Mouse (Mus musculus) thymus, adult 2 months (tissue): ENCODE data around the gene Wfdc15b. TPM values are rescaled to one million over a fixed set of nuclear protein-coding genes. Genes with fewer than 3 reads are reported as not detected.

Source experiments
- DNase-seq: peaks from one replicate; pipeline ENCODE4 v3.0.0; 2021
- H3K27ac ChIP-seq: fragments of 200-500 bp; 2 replicates; pipeline ENCODE4 v1.5.1; 2012; ENCODE audit warnings: low read length, control low read depth; ENCODE audit not compliant: control insufficient read depth, insufficient read depth
- H3K27me3 ChIP-seq: fragments of 200-500 bp; 2 replicates; pipeline ENCODE4 v1.6.1; 2012; ENCODE audit warnings: mild to moderate bottlenecking, low read length, moderate library complexity, mixed read lengths; ENCODE audit not compliant: control insufficient read depth, insufficient read depth
- H3K36me3 ChIP-seq: fragments of 200-500 bp; 2 replicates; pipeline ENCODE4 v1.6.1; 2012; ENCODE audit warnings: mild to moderate bottlenecking, low read length, moderate library complexity; ENCODE audit not compliant: control insufficient read depth, insufficient read depth
- H3K4me1 ChIP-seq: fragments of 200-500 bp; replicated peaks from 2 replicates; pipeline ENCODE4 v1.6.1; 2012; ENCODE audit warnings: low read length; ENCODE audit not compliant: control insufficient read depth, insufficient read depth
- H3K4me3 ChIP-seq: fragments of 200-500 bp; 2 replicates; pipeline ENCODE4 v1.5.1; 2012; ENCODE audit warnings: mild to moderate bottlenecking, low read length, control low read depth, moderate library complexity; ENCODE audit not compliant: control insufficient read depth, insufficient read depth
- CTCF ChIP-seq: fragments of 200-500 bp; IDR thresholded peaks from 2 replicates; pipeline ENCODE4 v1.5.1; 2012; ENCODE audit warnings: mild to moderate bottlenecking, control low read depth, low read length, moderate library complexity, borderline replicate concordance; ENCODE audit not compliant: control insufficient read depth, poor library complexity, insufficient read depth; ENCODE audit errors: extremely low read depth
- POLR2A ChIP-seq: fragments of 200-500 bp; IDR thresholded peaks from 2 replicates; pipeline ENCODE4 v1.6.1; 2012; ENCODE audit warnings: mild to moderate bottlenecking, low read length, control low read depth, moderate library complexity; ENCODE audit not compliant: control insufficient read depth, poor library complexity, insufficient read depth; ENCODE audit errors: extremely low read depth
- WGBS: fragments of 180-500 bp; shearing (Covaris S2); methylation state at CpG from one replicate; pipeline ENCODE4 v1.1.7; 2018; 5-methylcytosine and 5-hydroxymethylcytosine counted together
- polyA plus RNA-seq: library from polyadenylated mRNA; depleted of rRNA; stranded (reverse); fragments of >200 nt; gene quantifications from 2 replicates; pipeline ENCODE4 v1.2.3, GENCODE M21; 2012; rRNA removed

The Wfdc15b gene
- polyA plus RNA-seq, 1 experiment: not detected

DNA sequence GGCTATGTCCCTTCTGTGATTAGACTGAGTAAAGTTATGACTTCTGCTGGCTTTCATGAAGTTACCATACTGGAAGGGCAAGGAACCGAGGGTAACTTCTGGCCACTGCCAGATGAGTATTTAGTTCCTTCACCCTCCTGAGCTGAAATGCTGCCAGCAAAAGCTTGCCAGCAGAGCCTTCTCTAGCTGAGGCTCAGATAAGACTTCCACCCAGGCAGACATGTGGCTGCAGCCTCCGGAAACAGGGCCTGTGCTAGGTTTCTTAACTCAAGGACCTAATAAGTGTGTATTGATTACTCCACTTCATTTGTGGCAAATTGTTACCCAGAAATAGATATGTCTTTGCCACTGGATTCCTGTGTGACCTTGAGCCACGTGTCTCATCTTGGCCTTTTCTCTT, 48.1 kb downstream of the Wfdc15b start:
- Histone ChIP-seq H3K4me1 (0 out of 2 replicates have a peak, but pooled peaks cover under 1% of the 10 kb centered on the region), H3K4me3 (no peak overlapping the region), H3K27me3 (peaks cover 25% of the 10 kb centered on the region; the same call in 1 of the 2 replicates), H3K27ac (no peak overlapping the region), H3K36me3 (no peaks in the 10 kb centered on the region)
- 43% methylated on average over 3 of the region's 3 CpGs for WGBS
- no peak for DNase-seq
- TF ChIP-seq CTCF (no peak), POLR2A (no peak)

GRCm38 (mm10) chr2:164170902-164171301, 50.6 kb downstream of the Wfdc15b start, which contains the start of gene Kcns1:
Gene Kcns1, minus strand, starts transcription at chr2:164171113.
- H3K27me3 ChIP-seq: peaks cover 31% of the 10 kb centered on the region; the same call in 1 of the 2 replicates
- 3% methylated on average over 29 of the region's 29 CpGs for whole genome bisulfite sequencing

GRCm38 (mm10) chr2:164170326-164170725, 51.1 kb downstream of the Wfdc15b start:
- Histone ChIP-seq H3K4me3 (no peak overlapping the region), H3K27ac (no peak overlapping the region), H3K4me1 (0 out of 2 replicates have a peak, but pooled peaks cover 4% of the 10 kb centered on the region), H3K27me3 (peaks cover 31% of the 10 kb centered on the region; the same call in 1 of the 2 replicates), H3K36me3 (no peaks in the 10 kb centered on the region)
- 24% methylated on average over 11 of the region's 11 CpGs for WGBS
- no peak for DNase-seq
- no peak for TF ChIP-seq POLR2A
- no peak for TF ChIP-seq CTCF

More at GRCm38 (mm10) chr2:164170902-164171301, 50.6 kb downstream of the Wfdc15b start, which contains the start of gene Kcns1:
- Histone ChIP-seq H3K36me3 (no peaks in the 10 kb centered on the region), H3K4me3 (no peak within 1 kb of the TSS), H3K4me1 (0 out of 2 replicates have a peak, but pooled peaks cover 4% of the 10 kb centered on the region), H3K27ac (no peak within 1 kb of the TSS)
- TF ChIP-seq CTCF: no peak
- TF ChIP-seq POLR2A: no peak
- DNase-seq: no peak

GRCm38 (mm10) chr2:164168571-164168946, 52.9 kb downstream of the Wfdc15b start:
- DNase-seq: no peak
- WGBS: 24% methylated on average over 42 of the region's 42 CpGs
- no peak for TF ChIP-seq POLR2A
- TF ChIP-seq CTCF: no peak
- no peak overlapping the region for H3K27ac ChIP-seq
- 0 out of 2 replicates have a peak, but pooled peaks cover 4% of the 10 kb centered on the region for H3K4me1 ChIP-seq
- peaks cover 31% of the 10 kb centered on the region; the same call in 1 of the 2 replicates for H3K27me3 ChIP-seq
- H3K36me3 ChIP-seq: no peaks in the 10 kb centered on the region
- no peak overlapping the region for H3K4me3 ChIP-seq

DNA sequence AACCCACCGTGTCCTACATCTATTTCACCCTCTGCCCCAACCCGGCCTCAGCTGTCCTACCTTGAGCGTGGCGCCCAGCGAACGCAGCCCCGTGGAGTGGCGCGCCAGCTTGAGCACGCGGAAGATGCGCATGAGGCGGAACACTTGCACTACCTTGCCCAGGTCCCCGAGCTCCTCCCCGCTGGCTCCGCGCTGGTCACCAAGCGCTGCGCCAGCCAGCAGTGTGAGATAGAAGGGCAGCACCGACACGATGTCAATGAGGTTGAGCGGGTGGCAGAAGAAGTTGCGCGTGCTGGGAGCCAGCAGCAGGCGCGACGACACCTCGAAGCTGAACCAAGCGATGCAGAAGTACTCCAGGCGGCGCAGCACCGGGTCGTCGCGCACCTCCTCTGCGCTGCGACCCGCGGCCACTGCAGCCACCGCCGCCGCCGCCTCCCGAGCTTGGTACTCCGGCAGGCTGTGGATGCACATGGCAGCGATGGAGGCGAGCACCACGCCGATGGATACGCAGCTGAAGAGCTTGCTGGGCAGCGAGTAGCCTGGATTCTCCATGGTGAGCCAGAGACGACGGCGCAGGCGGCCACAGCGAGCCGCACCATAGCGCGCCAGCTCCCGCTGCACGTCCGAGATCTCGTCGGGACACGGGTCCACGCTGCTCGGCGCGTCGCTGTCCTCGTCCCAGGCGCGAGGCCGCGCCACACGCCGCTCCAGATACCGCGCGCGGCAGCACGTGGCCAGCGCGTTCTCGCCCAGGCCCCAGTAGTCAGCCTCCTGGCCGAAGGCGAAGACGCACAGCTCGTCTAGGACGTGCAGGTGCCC, 53.5 kb downstream of the Wfdc15b start:
- Histone ChIP-seq H3K4me1 (0 out of 2 replicates have a peak, but pooled peaks cover 4% of the 10 kb centered on the region), H3K27me3 (peaks cover 31% of the 10 kb centered on the region; the same call in 1 of the 2 replicates), H3K36me3 (no peaks in the 10 kb centered on the region), H3K4me3 (no peak overlapping the region), H3K27ac (no peak overlapping the region)
- WGBS: 25% methylated on average over 90 of the region's 90 CpGs
- TF ChIP-seq CTCF (no peak), POLR2A (no peak)
- no peak for DNase-seq

DNA sequence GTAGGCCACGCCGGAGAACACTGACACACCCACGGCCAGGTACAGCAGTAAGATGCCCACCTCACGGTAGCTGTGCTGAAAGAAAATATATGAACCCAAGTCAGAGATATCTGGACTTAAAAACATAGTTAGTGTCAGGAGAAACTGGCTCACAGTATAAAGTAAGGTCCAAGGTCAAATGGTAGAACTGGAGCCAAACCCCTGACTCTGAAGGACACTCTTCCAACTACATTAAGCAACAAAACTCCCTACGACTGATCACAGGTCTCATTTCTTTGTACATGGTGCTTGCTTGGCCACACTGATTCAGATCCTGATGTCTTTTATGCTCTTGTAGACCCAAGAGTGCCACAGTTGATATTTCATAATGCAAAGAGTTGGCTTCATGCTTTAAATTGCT, 56.5 kb downstream of the Wfdc15b start:
- no peaks in the 10 kb centered on the region for H3K36me3 ChIP-seq
- TF ChIP-seq CTCF (no peak), POLR2A (no peak)
- no peak overlapping the region for H3K4me3 ChIP-seq
- 96% methylated on average over 5 of the region's 5 CpGs for WGBS
- peaks cover 15% of the 10 kb centered on the region; the same call in 1 of the 2 replicates for H3K27me3 ChIP-seq
- no peak overlapping the region for H3K27ac ChIP-seq
- DNase-seq: no peak
- H3K4me1 ChIP-seq: 0 out of 2 replicates have a peak, but pooled peaks cover 4% of the 10 kb centered on the region

Other genes with a start within 250 kb of the Wfdc15b start
- 39.1 and 42.5 TPM in 2 replicates for gene Ywhab, start 226.7 kb downstream of the Wfdc15b start, polyA plus RNA-seq
- 0.51 and 0.97 TPM in 2 replicates for gene Pabpc1l, start 196.2 kb downstream of the Wfdc15b start, polyA plus RNA-seq
- 85.1 and 90.1 TPM in 2 replicates for gene Stk4, start 151.3 kb downstream of the Wfdc15b start, polyA plus RNA-seq
- 83.7 and 93.8 TPM in 2 replicates for gene Tomm34, start 150.5 kb downstream of the Wfdc15b start, polyA plus RNA-seq
- 0.07 TPM in 1 of 2 replicates, not detected in the other for gene Kcns1, start 50.5 kb downstream of the Wfdc15b start, polyA plus RNA-seq
- 0.11 and 0.65 TPM in 2 replicates for gene Wfdc5, start 38.9 kb downstream of the Wfdc15b start, polyA plus RNA-seq
- gene Wfdc12, start 31.1 kb downstream of the Wfdc15b start, polyA plus RNA-seq: 0.42 TPM in 1 of 2 replicates, not detected in the other
- gene Wfdc15a, start 21.5 kb downstream of the Wfdc15b start, polyA plus RNA-seq: not detected in 2 replicates
- not detected in 2 replicates for gene Svs2, start 16.8 kb upstream of the Wfdc15b start, polyA plus RNA-seq
- not detected in 2 replicates for gene Svs3b, start 35.0 kb upstream of the Wfdc15b start, polyA plus RNA-seq
- 0.15 TPM in 1 of 2 replicates, not detected in the other for gene Svs4, start 56.8 kb upstream of the Wfdc15b start, polyA plus RNA-seq
- not detected in 2 replicates for gene Svs3a, start 67.6 kb upstream of the Wfdc15b start, polyA plus RNA-seq
- gene Svs6, start 95.1 kb upstream of the Wfdc15b start, polyA plus RNA-seq: not detected in 2 replicates
- not detected in 2 replicates for gene Svs5, start 111.1 kb upstream of the Wfdc15b start, polyA plus RNA-seq
- 4.9 and 7.5 TPM in 2 replicates for gene Slpi, start 167.4 kb upstream of the Wfdc15b start, polyA plus RNA-seq
- gene Rbpjl, start 181.5 kb upstream of the Wfdc15b start, polyA plus RNA-seq: 0.24 TPM in 1 of 2 replicates, not detected in the other
- 0.82 and 0.93 TPM in 2 replicates for gene Matn4, start 183.5 kb upstream of the Wfdc15b start, polyA plus RNA-seq
- 18.6 TPM in 2 replicates for gene Sdc4, start 222.2 kb upstream of the Wfdc15b start, polyA plus RNA-seq
- 183 and 220 TPM in 2 replicates for gene Sys1, start 235.3 kb upstream of the Wfdc15b start, polyA plus RNA-seq
- 27.8 and 35.3 TPM in 2 replicates for gene Gm20458, start 239.3 kb upstream of the Wfdc15b start, polyA plus RNA-seq